ENCODE assay signal across 8 mouse cellular contexts in genomic region chrX:41911390-41912060, GRCm38 (mm10). TPM values are rescaled to one million over a fixed set of nuclear protein-coding genes. Genes with fewer than 3 reads are reported as not detected.
DNase-seq lines count a peak whose midpoint lies in the region; ATAC-seq and TF ChIP-seq lines count a peak whose summit lies in the region.

No protein-coding gene starts in this region.

- H3K4me1 ChIP-seq in E14TG2a.4 (replicated peaks; ENCODE audit: low read depth, low read length), result peaks cover 17% of the 10 kb centered on the region
- H3K4me1 ChIP-seq in forebrain, embryonic 13.5 days, result peaks cover 10% of the 10 kb centered on the region
- H3K4me1 ChIP-seq in neural tube, embryonic 15.5 days, result peaks cover 9% of the 10 kb centered on the region

- peak; percentile 79 for DNase-seq in c-Kit-positive CD71-positive TER-119-positive erythroid progenitor cells, embryonic 14.5 days (ENCODE audit: low spot score)
- DNase-seq in heart, postnatal 14 days, result peak; percentile 85 to 88
- DNase-seq in layer of hippocampus, adult 11-12 months (ENCODE audit: low spot score), result peak; percentile 90
- peak; percentile 91 to 93 for DNase-seq in lung, adult 18-20 months
- peak; percentile 88 for DNase-seq in testis, postnatal 14 days (ENCODE audit: low spot score)

- no peaks in the 10 kb centered on the region for H3K9me3 ChIP-seq in E14TG2a.4 (ENCODE audit: low read length)
- H3K9me3 ChIP-seq in forebrain, embryonic 13.5 days (replicated peaks), result no peaks in the 10 kb centered on the region
- no peaks in the 10 kb centered on the region for H3K9me3 ChIP-seq in neural tube, embryonic 15.5 days (replicated peaks)

- peak; percentile 99 for ATAC-seq in forebrain, embryonic 13.5 days
- ATAC-seq in neural tube, embryonic 15.5 days (ENCODE audit: low FRiP score), result peak; percentile 98

- no peak for TF ChIP-seq CTCF in E14TG2a.4 (conservative IDR thresholded peaks at IDR 0.05; ENCODE audit: low read length)

- no peaks in the 10 kb centered on the region for H3K27me3 ChIP-seq in E14TG2a.4 (ENCODE audit: insufficient read depth, low read length)
- no peaks in the 10 kb centered on the region for H3K27me3 ChIP-seq in forebrain, embryonic 13.5 days
- no peaks in the 10 kb centered on the region for H3K27me3 ChIP-seq in neural tube, embryonic 15.5 days (replicated peaks)

- peak overlapping the region; percentile 80 for H3K27ac ChIP-seq in forebrain, embryonic 13.5 days
- H3K27ac ChIP-seq in neural tube, embryonic 15.5 days (replicated peaks), result peak overlapping the region; percentile 89

- intact Hi-C loops in heart, postnatal 14 days (cut with DNase I), result no loop called here

- peak overlapping the region; percentile 86 for H3K4me3 ChIP-seq in E14TG2a.4 (replicated peaks; ENCODE audit: low read length)
- peak overlapping the region; percentile 61 for H3K4me3 ChIP-seq in forebrain, embryonic 13.5 days
- H3K4me3 ChIP-seq in neural tube, embryonic 15.5 days (replicated peaks), result peak overlapping the region; percentile 58

- peak overlapping the region; percentile 66 for H3K4me2 ChIP-seq in forebrain, embryonic 13.5 days
- peak overlapping the region; percentile 63 for H3K4me2 ChIP-seq in neural tube, embryonic 15.5 days

- H3K36me3 ChIP-seq in E14TG2a.4 (ENCODE audit: insufficient read depth, low read length), result no peaks in the 10 kb centered on the region
- H3K36me3 ChIP-seq in forebrain, embryonic 13.5 days (ENCODE audit: poor library complexity, severe bottlenecking), result no peaks in the 10 kb centered on the region
- no peaks in the 10 kb centered on the region for H3K36me3 ChIP-seq in neural tube, embryonic 15.5 days

- WGBS in forebrain, embryonic 13.5 days, result 8% methylated on average over 43 of the region's 59 CpGs
- WGBS in neural tube, embryonic 15.5 days, result 17% methylated on average over 52 of the region's 59 CpGs

- H3K9ac ChIP-seq in forebrain, embryonic 13.5 days, result peak overlapping the region; percentile 77
- H3K9ac ChIP-seq in neural tube, embryonic 15.5 days (replicated peaks), result peak overlapping the region; percentile 60

RNA-seq across cellular contexts. Expression of gene Thoc2, which starts 8.9 kb away (rescaled TPM):
- polyA plus RNA-seq in forebrain, embryonic 13.5 days (2015; fragmentation: Nextera tagmentation; extraction: Ambion mirVana), result 99.1 and 99.4 TPM in 2 replicates
- total RNA-seq in heart, postnatal 14 days (2021), result 10 to 100 TPM; 34.5 to 37.5 TPM
- polyA plus RNA-seq in neural tube, embryonic 15.5 days (2015; fragmentation: Nextera tagmentation; extraction: Ambion mirVana), result 72.1 and 74.9 TPM in 2 replicates

Comparison
In these comparisons a context has a peak if more than half of its experiments do, and no peak if none do; other contexts are left out.
1. Peak in every context shown above with its lines: DNase-seq, ATAC-seq, H3K4me3 ChIP-seq and H3K27ac ChIP-seq.